Mouse (Mus musculus): Measurements from ENCODE around the gene Ctsw. TPM values are rescaled to one million over a fixed set of nuclear protein-coding genes. Genes with fewer than 3 reads are reported as not detected.

The Ctsw gene
- total RNA-seq, 2 experiments from 2014 or later: 2.2 to 2.7 TPM

DNA sequence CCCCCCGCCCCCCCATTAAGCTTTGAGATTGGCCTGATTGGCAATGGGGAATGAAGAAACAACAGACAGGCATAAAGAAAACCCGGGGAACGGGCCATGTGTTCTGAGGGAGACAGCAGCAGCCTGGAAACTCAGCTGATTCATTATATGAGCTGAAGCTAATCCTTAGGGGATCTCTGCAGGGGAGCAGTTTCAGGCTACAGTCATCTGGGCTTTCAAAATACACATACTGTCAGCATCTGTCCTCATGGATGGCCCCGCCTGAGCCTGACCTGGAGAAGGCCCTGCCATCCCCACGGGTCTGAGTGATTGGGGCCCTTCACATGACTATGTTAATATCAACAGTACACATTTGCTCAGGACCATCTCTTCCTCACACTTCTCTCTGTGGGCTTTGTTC, 3.5 kb upstream of the Ctsw start:
- DNase-seq (ENCODE audit: low spot score in 2 of 2): no peak
- intact Hi-C loops (cut with DNase I): no loop called here

- intact Hi-C loops (cut with DNase I): no loop called here
- DNase-seq (ENCODE audit: low spot score in 2 of 2): no peak
Observed at GRCm38 (mm10) chr19:5466916-5467500, 1.3 kb downstream of the Ctsw start.

DNA sequence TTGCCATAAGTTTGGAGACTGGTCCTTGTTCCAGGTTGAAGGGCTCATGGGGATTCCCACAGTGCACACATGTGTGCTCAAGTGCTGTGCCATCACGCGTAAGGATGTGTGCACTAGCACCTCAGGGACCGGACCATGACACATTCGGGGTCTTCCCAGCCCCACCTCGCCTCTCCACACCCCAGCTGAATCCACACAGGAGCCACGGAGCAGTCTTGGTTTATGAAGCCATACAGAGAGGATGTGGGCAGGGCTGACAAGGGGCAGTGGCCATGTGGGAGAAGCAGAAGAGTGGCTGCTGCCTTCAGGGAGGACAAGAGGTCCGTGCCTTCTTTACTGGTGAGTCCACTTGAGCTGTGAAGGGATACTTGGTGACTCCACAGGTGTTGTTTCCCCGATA, 3.3 kb downstream of the Ctsw start:
- no peak for DNase-seq (ENCODE audit: low spot score in 2 of 2)
- intact Hi-C loops (cut with DNase I): no loop called here

DNA sequence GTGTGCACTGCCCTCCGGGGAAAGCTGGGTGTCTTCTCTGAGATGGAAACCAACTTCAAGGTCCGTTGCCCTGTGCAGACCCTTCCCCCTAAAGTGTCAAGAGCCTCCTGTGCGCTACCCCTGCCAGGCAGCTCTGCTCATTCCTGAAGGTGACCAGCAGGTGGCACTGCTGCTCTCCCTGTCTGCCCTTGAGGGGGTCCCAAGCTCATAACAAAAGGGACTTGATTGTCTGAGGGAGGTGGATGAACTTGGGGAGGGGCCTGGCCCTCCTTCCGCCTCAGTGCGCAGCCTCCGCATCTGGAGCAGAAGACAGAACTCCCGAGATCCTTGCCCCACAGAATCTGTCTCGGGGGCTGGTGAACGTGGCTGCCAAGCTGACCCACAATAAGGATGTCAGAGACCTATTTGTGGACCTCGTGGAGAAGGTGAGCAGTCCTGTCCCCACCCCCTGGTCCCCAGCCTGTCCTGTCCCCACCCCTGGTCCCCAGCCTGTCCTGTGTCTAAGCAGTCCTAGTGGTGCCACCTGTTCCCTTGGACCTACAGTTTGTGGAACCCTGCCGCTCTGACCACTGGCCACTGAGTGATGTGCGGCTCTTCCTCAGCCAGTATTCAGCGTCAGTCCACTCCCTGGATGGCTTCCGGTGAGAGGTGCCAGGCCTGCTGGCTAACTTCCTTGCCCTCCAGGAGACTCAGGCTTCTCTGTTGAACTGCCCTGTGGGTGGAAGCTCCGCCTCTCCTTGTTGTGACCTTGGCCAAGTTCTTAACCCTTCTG, 4.3 kb downstream of the Ctsw start:
- DNase-seq (ENCODE audit: low spot score in 2 of 2): peak in 1 of 2 experiments; percentile 64
- intact Hi-C loops (cut with DNase I): loop anchor here (5.0 kb wide), 1 partner anchor 103 kb away; the partner anchor contains the start of gene Ap5b1

DNA sequence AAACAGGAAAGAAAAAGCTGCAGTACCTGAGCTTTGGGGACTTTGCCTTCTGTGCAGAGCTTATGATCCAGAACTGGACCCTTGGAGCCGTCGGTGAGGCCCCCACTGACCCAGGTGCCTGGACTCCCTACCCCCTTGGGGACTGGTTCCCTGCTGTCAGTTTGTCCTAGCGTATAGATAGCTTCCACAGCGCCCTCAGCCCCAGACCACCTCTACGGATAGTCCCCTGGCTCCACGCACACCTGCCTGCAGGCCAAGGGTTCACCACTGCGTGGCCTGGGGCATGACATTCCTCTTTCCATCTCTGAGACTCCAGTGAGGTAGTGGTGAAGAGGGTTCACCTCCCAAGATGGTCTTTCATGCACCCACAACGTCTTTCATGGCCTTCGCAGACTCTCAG, 5.1 kb downstream of the Ctsw start:
- DNase-seq (ENCODE audit: low spot score in 2 of 2): no peak
- intact Hi-C loops (cut with DNase I): loop anchor here (5.0 kb wide), 1 partner anchor 104 kb away; the partner anchor contains the start of gene Ap5b1

GRCm38 (mm10) chr19:5461411-5461810, 6.9 kb downstream of the Ctsw start:
- intact Hi-C loops (cut with DNase I): loop anchor here (2.0 to 5.0 kb wide), 2 partner anchors 27 to 106 kb away; partner anchors contain the start of genes Ap5b1 and Mus81
- DNase-seq (ENCODE audit: low spot score in 2 of 2): no peak

GRCm38 (mm10) chr19:5460465-5460911, 7.8 kb downstream of the Ctsw start, which contains the start of gene Fibp:
Gene Fibp (plus strand): TSS chr19:5460615.
- DNase-seq (ENCODE audit: low spot score in 2 of 2): peak; percentile 89
- intact Hi-C loops (cut with DNase I): loop anchor here (2.0 to 5.0 kb wide), 2 partner anchors 28 to 107 kb away; partner anchors contain the start of genes Ap5b1 and Mus81

GRCm38 (mm10) chr19:5459896-5460295, 8.4 kb downstream of the Ctsw start:
- DNase-seq (ENCODE audit: low spot score in 2 of 2): no peak
- intact Hi-C loops (cut with DNase I): loop anchor here (2.0 to 5.0 kb wide), 2 partner anchors 29 to 107 kb away; partner anchors contain the start of genes Ap5b1 and Mus81

- intact Hi-C loops (cut with DNase I): no loop called here
- DNase-seq (ENCODE audit: low spot score in 2 of 2): peak; percentile 51 to 81
Observed at GRCm38 (mm10) chr19:5459019-5459418, 9.3 kb downstream of the Ctsw start.

- intact Hi-C loops (cut with DNase I): no loop called here
- DNase-seq (ENCODE audit: low spot score in 2 of 2): no peak
Observed at GRCm38 (mm10) chr19:5457746-5458442, 10.4 kb downstream of the Ctsw start, which contains the start of gene Ccdc85b. Gene Ccdc85b (minus strand): TSS chr19:5457894.

DNA sequence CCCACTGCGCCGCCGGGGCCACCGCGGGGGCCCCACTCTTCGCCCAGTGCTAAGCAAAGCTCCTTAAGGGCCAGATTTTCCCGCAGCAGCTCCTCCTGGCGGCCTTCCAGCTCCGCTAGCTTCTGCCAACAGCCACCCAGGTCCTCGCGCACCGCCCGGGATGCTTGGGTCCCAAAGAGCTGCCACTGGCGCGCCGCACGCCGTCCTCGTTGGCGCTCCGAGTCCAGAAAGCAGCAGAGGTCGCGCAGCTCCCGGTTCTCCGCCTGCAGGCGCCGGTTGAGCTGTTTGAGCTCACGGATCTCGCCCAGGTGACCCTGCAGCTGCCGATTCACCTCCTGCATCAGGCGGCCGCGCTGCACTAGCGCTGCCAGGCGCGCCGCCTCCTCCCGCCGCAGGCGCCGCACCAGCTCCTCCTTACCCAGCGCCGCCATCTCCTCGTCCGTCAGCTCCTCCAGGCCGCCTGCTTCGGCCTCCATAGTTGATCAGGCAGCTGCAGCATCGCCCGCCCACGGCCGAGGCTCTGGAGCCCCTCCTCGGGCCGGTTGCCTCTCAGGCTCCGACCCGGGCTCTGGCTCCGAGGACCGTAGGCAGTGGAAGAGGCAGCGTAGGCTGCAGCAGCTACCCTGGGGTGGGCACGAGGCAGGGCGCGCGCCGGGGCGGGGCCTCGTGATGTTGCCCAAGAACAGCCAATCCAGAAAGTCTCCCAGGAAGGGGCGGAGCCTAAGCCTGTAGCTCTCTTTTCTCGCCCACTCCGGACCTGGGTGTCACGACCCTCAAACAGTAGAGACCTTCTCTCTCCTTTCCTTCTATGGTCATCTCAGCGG, 11.2 kb downstream of the Ctsw start:
- intact Hi-C loops (cut with DNase I): no loop called here

GRCm38 (mm10) chr19:5456241-5456921, 11.9 kb downstream of the Ctsw start:
- no peak for DNase-seq (ENCODE audit: low spot score in 2 of 2)
- intact Hi-C loops (cut with DNase I): no loop called here

More for the DNA sequence above, 11.2 kb downstream of the Ctsw start:
- DNase-seq (ENCODE audit: low spot score in 2 of 2): peak; percentile 96 to 98

DNA sequence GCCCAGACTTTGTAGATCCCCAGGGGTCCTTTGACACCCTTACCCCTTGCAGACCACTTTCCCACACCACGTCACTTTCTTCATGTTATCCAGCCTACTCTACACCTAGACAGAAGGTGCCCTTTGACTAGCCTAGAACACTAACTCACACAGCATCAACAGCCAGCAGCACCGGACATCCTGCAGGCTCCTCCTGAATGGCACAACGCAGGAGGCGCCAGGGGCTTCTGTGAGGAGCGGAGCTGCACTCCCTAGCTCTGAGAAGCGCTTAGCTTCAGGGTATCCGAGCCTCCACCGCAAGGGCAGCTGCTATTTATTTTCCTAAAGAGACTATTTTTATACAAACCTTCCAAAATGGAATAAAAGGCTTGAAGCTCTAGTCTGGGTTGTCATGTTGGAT, 12.7 kb downstream of the Ctsw start:
- intact Hi-C loops (cut with DNase I): no loop called here
- DNase-seq (ENCODE audit: low spot score in 2 of 2): no peak

GRCm38 (mm10) chr19:5455037-5455436, 13.3 kb downstream of the Ctsw start:
- intact Hi-C loops (cut with DNase I): no loop called here
- no peak for DNase-seq (ENCODE audit: low spot score in 2 of 2)

DNA sequence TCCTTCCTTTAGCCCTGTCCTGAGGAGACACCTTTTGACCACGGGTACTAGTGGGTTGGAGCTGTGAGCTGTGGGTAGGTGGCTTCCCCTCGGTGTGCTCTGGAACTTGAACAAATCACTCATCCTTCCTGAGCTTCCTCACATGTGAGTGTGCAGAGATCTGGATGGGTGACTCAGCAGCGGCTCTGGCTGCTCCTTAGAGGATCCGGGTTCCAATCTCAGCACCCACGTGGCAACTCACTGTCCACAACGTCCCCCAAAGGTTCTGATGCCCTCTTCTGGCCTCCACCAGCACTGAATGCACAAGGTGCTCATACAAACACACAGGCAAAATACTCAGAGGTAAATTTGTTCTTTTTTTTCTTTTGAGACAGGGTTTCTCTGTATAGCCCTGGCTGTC, 16.5 kb downstream of the Ctsw start:
- intact Hi-C loops (cut with DNase I): no loop called here

DNA sequence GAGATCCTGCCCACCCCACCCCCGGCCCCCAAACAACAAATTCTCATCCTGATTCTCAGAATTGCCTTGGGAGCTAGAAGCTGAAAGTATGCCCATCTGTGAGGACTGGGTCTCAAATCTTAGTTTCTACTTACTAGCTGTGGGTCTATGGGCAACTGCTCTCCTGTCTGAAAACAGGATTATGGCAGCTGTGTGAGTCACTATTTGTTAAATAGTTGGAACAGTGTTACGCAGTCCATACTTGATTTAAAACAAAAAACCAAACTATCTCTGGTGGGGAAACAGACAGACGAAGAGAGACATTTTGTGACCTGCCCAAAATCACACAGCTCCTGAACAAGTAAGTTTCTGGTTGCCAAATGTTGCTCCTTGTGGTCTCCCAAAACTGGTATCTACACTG, 18.6 kb downstream of the Ctsw start:
- no peak for DNase-seq (ENCODE audit: low spot score in 2 of 2)
- intact Hi-C loops (cut with DNase I): no loop called here

More for the DNA sequence above, 16.5 kb downstream of the Ctsw start:
- DNase-seq (ENCODE audit: low spot score in 2 of 2): no peak

DNA sequence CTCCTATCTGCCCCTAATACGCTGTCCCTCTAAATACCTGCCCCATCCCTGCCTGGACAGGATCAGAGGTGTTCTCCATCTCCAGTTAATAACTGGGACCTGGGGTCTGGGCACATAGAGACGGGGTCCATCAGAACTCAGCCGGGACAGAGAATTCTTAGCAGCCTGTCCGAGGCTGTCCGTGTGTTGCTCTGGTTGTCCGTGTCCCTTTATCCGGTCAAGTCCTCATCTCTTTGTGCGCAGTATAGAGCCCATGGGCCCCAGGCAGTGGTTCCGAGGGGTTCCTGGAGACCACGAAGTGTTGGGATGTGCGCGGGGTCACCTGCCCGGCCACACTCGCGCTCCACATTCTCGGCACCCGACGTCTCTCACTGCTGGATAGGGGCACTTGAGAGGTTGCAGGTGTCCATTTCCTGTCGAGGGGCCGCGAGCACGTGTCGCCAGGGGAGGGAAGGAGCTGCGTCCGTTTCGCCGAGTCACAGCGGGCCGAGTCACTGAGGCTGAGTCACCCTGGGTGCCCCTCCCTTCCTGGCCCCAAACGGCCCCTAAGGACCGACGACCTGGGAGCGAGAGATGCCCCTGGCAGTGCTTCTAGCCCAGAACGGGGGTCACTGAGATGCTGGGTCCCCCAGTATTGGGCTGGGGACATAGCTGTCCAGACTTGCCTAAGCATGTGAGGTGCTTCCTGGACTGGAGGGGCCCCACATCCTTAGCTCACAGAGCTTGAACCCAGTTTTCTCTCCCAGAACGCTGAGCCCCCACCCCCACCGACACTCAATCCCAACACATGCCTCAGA, 19.8 kb downstream of the Ctsw start:
- no peak for DNase-seq (ENCODE audit: low spot score in 2 of 2)
- intact Hi-C loops (cut with DNase I): no loop called here
